Mouse (Mus musculus) left cerebral cortex, postnatal 10 days (tissue): ENCODE measurements around the gene Dstyk. TPM values are rescaled to one million over a fixed set of nuclear protein-coding genes. Genes with fewer than 3 reads are reported as not detected.

ENCODE experiments used
- DNase-seq, 2 experiments: peaks; one replicate each; pipeline ENCODE4 v3.0.0; 2021 to 2022; ENCODE audit warnings: low spot score in 2 of 2, mixed read lengths in 1 of 2; ENCODE audit errors: extremely low spot score in 1 of 2
- intact Hi-C: fragments of 180-260 bp; cut with DNase I; formaldehyde crosslinking; loops from one replicate; pipeline ENCODE4 v1.15.1; 2025
- total RNA-seq, 2 experiments: library from RNA; stranded (reverse); gene quantifications; 2 replicates each; pipeline ENCODE4 v1.2.3; 2021

Dstyk gene
- total RNA-seq, 2 experiments from 2014 or later: 27.2 to 28.4 TPM

GRCm38 (mm10) chr1:132476928-132477691, 59.8 kb downstream of the Dstyk start, which contains the start of gene Rbbp5:
Gene Rbbp5 (plus strand): TSS chr1:132477365.
- DNase-seq: peak; percentile 88 to 89
- intact Hi-C loops: loop anchor here (10.0 kb wide), 1 partner anchor 112 kb away; no protein-coding TSS in a partner anchor

- intact Hi-C loops: loop anchor here (10.0 kb wide), 1 partner anchor 115 kb away; no protein-coding TSS in a partner anchor
- DNase-seq: no peak
Measured at GRCm38 (mm10) chr1:132479438-132479837, 62.1 kb downstream of the Dstyk start.

GRCm38 (mm10) chr1:132481619-132482018, 64.3 kb downstream of the Dstyk start:
- DNase-seq: no peak
- intact Hi-C loops: no loop called here

- intact Hi-C loops: no loop called here
- DNase-seq: no peak
Measured at GRCm38 (mm10) chr1:132483234-132483633, 65.9 kb downstream of the Dstyk start.

GRCm38 (mm10) chr1:132483759-132484158, 66.4 kb downstream of the Dstyk start:
- DNase-seq: no peak
- intact Hi-C loops: no loop called here

GRCm38 (mm10) chr1:132500535-132500934, 83.2 kb downstream of the Dstyk start:
- intact Hi-C loops: loop anchor here (10.0 kb wide), 1 partner anchor 486 kb away; no protein-coding TSS in a partner anchor
- no peak for DNase-seq

GRCm38 (mm10) chr1:132505155-132505554, 87.8 kb downstream of the Dstyk start:
- intact Hi-C loops: loop anchor here (10.0 kb wide), 1 partner anchor 490 kb away; no protein-coding TSS in a partner anchor
- DNase-seq: no peak

GRCm38 (mm10) chr1:132506058-132506457, 88.7 kb downstream of the Dstyk start, which contains the start of gene Tmem81:
Gene Tmem81 (plus strand): TSS chr1:132506230.
- no peak for DNase-seq
- intact Hi-C loops: loop anchor here (10.0 kb wide), 1 partner anchor 491 kb away; no protein-coding TSS in a partner anchor

- DNase-seq: no peak
- intact Hi-C loops: loop anchor here (10.0 kb wide), 1 partner anchor 492 kb away; no protein-coding TSS in a partner anchor
Measured at GRCm38 (mm10) chr1:132506656-132507055, 89.3 kb downstream of the Dstyk start.

- no peak for DNase-seq
- intact Hi-C loops: loop anchor here (10.0 kb wide), 1 partner anchor 495 kb away; no protein-coding TSS in a partner anchor
Measured at GRCm38 (mm10) chr1:132509771-132510170, 92.4 kb downstream of the Dstyk start.

- intact Hi-C loops: no loop called here
- DNase-seq: no peak
Measured at GRCm38 (mm10) chr1:132511521-132511920, 94.2 kb downstream of the Dstyk start.

- DNase-seq: no peak
- intact Hi-C loops: no loop called here
Measured at GRCm38 (mm10) chr1:132512106-132512505, 94.8 kb downstream of the Dstyk start.

- intact Hi-C loops: no loop called here
- no peak for DNase-seq
Measured at GRCm38 (mm10) chr1:132515339-132515738, 98.0 kb downstream of the Dstyk start.

Other genes with a start within 250 kb of the Dstyk start
- 1 to 10 TPM; 4.4 to 5.2 TPM for gene Lemd1, start 226.1 kb upstream of the Dstyk start, total RNA-seq
- gene AC124108.1, start 226.1 kb upstream of the Dstyk start, total RNA-seq: 1 to 10 TPM; 3.2 TPM
- not detected for gene Gm10188, start 187.8 kb upstream of the Dstyk start, total RNA-seq
- 10 to 100 TPM; 18.4 to 19.8 TPM for gene Klhdc8a, start 118.9 kb upstream of the Dstyk start, total RNA-seq
- gene Nuak2, start 101.4 kb upstream of the Dstyk start, total RNA-seq: 1 to 10 TPM; 1.1 to 1.3 TPM
- gene Tmcc2, start 26.3 kb upstream of the Dstyk start, total RNA-seq: 100 to 1,000 TPM; 141 to 143 TPM
- 10 to 100 TPM; 29.4 to 37.4 TPM for gene Rbbp5, start 59.8 kb downstream of the Dstyk start, total RNA-seq
- gene Tmem81, start 88.7 kb downstream of the Dstyk start, total RNA-seq: 1 to 10 TPM; 2.1 to 2.3 TPM
- gene Cntn2, start 125.7 kb downstream of the Dstyk start, total RNA-seq: 10 to 100 TPM; 52.2 to 57.0 TPM